Mouse (Mus musculus) urinary bladder, postnatal 25 days (tissue): Measurements from ENCODE around the gene Popdc2.
"Not testable (repeated sequence)": the region's sequence is repeated elsewhere in the genome, so short reads cannot be mapped to it uniquely, and the experiment has no call there.

Experiments used
- DNase-seq: peaks from one replicate; pipeline ENCODE4 v3.0.0; 2022; ENCODE audit warnings: low spot score

Popdc2 gene

GRCm38 (mm10) chr16:38361933-38362332 is at the start of gene Popdc2:
TSS of gene Popdc2 (plus strand) at chr16:38362209.
- DNase-seq = no peak

DNA sequence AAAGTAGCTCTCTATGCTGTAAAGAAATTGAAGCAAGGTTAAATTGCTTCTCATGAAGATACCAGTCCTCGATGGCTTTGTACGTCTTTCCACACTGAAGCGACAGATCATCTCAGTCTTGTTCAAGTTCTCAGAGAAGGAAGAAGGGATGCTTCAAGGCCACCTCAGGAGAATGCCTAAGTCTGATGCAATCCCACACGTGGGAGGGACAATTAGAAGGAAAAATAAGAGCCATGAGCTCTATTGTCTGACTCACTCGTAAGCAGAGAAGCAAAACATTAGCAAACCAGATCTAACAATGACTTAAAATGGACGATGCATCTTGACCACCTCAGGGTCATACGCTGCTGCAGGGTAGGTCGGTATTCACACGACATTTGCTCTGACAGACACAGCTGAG is 43.5 kb upstream of the Popdc2 start:
- no peak for DNase-seq

- no peak for DNase-seq
Observed at GRCm38 (mm10) chr16:38319087-38319486, 42.9 kb upstream of the Popdc2 start.

GRCm38 (mm10) chr16:38321452-38321935 is 40.5 kb upstream of the Popdc2 start:
- DNase-seq = peak; percentile 29

GRCm38 (mm10) chr16:38324311-38324710 is 37.7 kb upstream of the Popdc2 start:
- no peak for DNase-seq

- DNase-seq = no peak
Observed at GRCm38 (mm10) chr16:38326778-38327397, 35.1 kb upstream of the Popdc2 start.

- no peak for DNase-seq
Observed at GRCm38 (mm10) chr16:38329340-38329739, 32.7 kb upstream of the Popdc2 start.

DNA sequence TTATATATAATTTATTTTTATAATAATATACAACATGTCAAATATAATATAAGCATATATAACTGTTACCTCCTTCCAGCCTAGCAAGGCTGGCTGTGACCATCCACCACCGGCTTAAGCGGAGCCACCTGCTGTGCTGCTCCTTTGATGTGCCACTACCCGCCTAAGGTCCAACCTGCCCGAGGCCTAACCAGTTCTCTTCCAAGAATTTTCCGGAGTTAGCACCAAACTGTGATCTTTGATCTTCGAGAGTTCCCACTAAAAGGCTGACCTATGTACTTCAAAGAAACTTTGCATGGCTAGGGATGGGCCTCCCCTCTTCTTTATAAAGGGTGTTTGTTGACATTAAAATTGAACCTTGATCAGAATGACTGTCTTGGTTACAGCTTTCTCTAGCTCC is 27.6 kb upstream of the Popdc2 start:
- DNase-seq = no peak

- DNase-seq = not testable (repeated sequence)
Observed at GRCm38 (mm10) chr16:38338077-38338476, 23.9 kb upstream of the Popdc2 start.

- peak; percentile 68 for DNase-seq
Observed at GRCm38 (mm10) chr16:38341396-38342324, 20.3 kb upstream of the Popdc2 start, which contains the start of gene Maats1. TSS of gene Maats1 (minus strand) at chr16:38342143.

DNA sequence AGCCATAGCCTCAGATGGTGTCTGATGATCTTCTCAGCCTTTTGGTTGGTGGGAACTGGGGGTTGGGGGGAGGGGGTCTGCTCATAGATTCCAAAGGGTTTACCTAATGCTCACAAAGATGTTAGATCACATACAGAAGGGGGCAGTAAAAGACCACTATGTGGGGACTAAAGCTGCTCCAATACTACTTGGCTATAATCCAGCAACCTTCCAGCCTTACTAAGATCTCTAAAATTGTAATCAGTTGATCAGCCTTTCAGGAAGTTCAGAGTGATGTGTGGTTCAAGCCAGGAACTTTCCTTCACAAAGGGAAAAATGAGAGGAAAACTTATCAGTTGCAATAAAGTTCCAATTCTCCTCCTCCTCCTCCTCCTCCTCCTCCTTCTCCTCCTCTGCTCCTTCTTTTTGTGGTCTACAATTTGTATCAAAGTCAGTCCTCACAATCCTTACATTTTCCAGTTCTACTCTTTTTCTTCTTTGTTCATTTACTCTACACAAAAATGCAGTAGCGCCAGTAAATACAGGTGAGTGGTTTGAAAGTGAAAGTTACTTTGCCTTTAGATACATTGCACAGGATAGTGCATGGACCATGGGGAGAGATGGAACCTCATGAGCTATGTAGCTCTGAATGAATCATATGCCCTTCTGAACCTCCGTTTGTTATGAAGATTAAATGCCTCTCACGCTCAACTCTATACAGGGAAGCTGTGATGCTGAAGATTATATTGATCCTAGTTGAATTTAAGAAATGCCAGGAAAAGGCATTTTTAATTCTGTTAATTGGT is 16.9 kb upstream of the Popdc2 start:
- DNase-seq = no peak

- peak; percentile 83 for DNase-seq
Observed at GRCm38 (mm10) chr16:38346529-38347325, 15.3 kb upstream of the Popdc2 start, which contains the start of the genes Cox17 and Gm21987. TSS of gene Cox17 (plus strand) at chr16:38346991. TSS of gene Gm21987 (plus strand) at chr16:38347040.

DNA sequence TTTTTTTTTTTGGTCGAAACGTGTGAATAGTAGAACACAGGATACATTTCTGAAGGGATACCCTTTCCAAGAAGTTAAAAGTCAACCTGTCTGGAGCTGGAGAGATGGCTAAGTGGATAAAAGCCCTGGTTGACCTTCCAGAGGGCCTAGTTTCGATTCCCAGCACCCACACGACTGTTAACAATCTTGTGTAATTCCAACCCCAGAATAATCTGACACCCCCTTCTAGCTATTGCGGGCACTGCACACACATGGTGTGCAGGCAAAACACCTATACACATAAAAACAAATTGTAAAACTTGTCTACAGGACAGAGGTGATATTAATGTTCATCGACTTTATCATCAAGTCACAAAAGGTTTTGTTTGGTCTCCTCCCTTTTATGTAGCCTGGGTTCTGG is 14.4 kb upstream of the Popdc2 start:
- no peak for DNase-seq

DNA sequence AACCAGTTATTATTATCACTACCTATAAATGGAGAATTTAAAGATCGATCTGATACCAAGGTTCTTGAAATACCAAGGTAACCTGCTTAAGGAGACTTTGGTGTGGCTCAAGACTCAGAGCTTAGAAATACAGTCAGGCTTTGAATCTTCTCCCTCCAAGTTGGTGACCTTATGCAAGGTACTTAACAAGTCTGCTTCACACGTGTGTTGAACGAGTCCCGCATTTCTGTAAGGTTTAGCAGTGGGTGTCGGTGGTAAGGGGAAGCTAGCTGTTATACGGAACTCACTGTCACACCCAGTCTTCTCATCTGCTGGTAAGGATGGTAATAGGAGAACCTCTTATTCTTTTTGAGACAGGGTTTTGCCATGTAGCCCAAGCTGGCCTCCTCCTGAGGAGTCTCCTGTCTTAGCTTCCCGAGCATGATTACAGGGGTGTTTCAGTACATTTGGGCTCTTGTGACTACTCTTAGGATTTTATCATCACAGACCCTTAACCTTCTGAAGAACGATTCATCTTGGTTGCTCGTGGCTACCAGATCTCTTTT is 13.7 kb upstream of the Popdc2 start:
- no peak for DNase-seq

GRCm38 (mm10) chr16:38349881-38350280 is 12.1 kb upstream of the Popdc2 start:
- DNase-seq = no peak

- DNase-seq = no peak
Observed at GRCm38 (mm10) chr16:38350361-38350855, 11.6 kb upstream of the Popdc2 start.

DNA sequence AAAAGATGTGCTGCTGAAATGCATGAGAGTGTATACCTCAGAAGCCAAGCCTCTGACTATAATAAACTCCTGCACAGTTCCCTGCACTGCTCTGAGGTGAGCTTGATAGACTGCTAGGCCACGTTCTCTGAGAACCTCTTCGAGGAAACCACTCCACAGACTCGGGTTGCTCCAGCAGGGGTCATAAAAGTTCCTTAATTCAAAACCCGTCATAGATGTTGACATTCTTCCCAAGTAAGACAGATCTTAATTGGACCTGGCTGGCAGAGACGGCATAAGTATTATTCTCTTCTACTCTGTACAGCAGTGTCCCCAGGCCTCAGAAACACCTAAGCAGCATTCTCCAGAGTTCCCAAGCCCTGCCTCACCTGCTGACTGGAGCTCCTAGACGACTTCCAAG is 11.1 kb upstream of the Popdc2 start:
- no peak for DNase-seq

- DNase-seq = no peak
Observed at GRCm38 (mm10) chr16:38352031-38352430, 10.0 kb upstream of the Popdc2 start.

DNA sequence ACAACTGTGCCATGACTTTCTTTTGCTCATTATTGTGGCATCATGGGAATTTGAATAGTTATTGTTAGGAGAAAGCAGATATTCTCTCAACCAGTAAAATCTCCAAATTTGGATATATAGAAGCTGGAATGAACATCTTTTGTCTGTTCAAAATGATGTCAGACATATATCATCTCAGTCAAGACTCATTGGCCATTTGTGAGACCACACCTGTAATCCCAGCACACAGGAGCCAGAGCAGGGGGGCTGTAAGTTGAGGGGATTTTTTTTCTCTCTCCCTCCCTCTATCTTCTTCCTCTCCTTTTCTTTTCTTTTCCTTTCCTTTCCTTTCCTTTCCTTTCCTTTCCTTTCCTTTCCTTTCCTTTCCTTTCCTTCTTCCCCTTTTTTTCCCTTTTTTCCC is 9.2 kb upstream of the Popdc2 start:
- no peak for DNase-seq

GRCm38 (mm10) chr16:38353642-38354041 is 8.4 kb upstream of the Popdc2 start:
- no peak for DNase-seq
